Mouse (Mus musculus) left cerebral cortex, postnatal 10 days (tissue): ENCODE data around the gene Gm6588. TPM values are rescaled to one million over a fixed set of nuclear protein-coding genes. Genes with fewer than 3 reads are reported as not detected.

Experiments used
- DNase-seq, 2 experiments: peaks; one replicate each; pipeline ENCODE4 v3.0.0; 2021 to 2022; ENCODE audit warnings: low spot score in 2 of 2, mixed read lengths in 1 of 2; ENCODE audit errors: extremely low spot score in 1 of 2
- intact Hi-C: fragments of 180-260 bp; cut with DNase I; formaldehyde crosslinking; loops from one replicate; pipeline ENCODE4 v1.15.1; 2025
- total RNA-seq, 2 experiments: library from RNA; stranded (reverse); gene quantifications; 2 replicates each; pipeline ENCODE4 v1.2.3; 2021

Gm6588 gene
- total RNA-seq, 2 experiments from 2014 or later = not detected

DNA sequence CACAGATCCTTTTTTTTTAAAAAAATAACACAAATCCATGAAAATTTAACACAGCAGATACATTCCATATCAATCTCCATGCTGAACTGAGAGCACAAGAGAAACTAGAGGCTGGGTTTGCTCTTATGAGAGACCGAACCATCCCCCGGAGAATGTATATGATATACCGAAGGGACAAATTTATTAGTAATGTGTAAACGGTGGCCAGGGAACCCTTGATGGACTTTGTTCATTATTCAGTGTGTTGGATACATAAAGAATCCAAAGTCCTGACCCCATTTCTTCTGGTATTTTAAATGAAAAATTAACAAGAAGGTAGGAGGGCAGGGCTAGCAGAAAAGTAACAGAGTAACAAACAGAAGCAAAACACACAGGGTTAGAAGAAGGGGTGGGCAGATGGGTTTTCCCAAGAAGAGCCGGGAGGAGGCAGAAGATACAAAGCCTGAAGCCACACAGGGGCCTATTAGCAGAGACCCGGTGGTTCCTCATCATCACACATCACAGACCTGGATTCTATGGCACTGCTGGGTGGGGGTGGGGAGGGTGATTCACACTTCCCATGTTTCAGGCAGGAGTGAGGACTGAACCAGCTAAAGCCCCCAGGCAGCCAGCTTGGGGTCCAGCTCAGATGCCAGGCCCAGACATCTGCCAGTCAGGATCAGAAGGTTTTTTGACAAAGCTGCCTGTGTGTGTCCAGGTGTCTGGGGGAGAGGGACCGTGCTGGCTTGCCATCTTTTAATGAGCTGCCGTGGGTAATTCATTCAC, 50.9 kb downstream of the Gm6588 start:
- intact Hi-C loops = no loop called here
- no peak for DNase-seq

Other genes with a start within 250 kb of the Gm6588 start
- gene Cryba4, start 196.9 kb upstream of the Gm6588 start, total RNA-seq = 1 to 10 TPM in 1 of 2 experiments, under 1 TPM in 1; 0.67 to 1.5 TPM
- 10 to 100 TPM in 1 of 2 experiments, 1 to 10 TPM in 1; 10.0 to 12.1 TPM for gene Crybb1, start 193.6 kb upstream of the Gm6588 start, total RNA-seq
- gene Tpst2, start 172.7 kb upstream of the Gm6588 start, total RNA-seq = 10 to 100 TPM; 34.4 to 34.6 TPM
- 10 to 100 TPM; 33.0 to 34.9 TPM for gene Tfip11, start 123.1 kb upstream of the Gm6588 start, total RNA-seq
- 10 to 100 TPM; 27.9 to 30.0 TPM for gene Srrd, start 106.4 kb upstream of the Gm6588 start, total RNA-seq
- gene Hps4, start 106.3 kb upstream of the Gm6588 start, total RNA-seq = 10 to 100 TPM; 18.8 to 29.2 TPM
- gene Gm6583, start 93.4 kb upstream of the Gm6588 start, total RNA-seq = under 1 TPM in 1 of 2 experiments, not detected in 1; 0.15 TPM
- gene Asphd2, start 54.6 kb upstream of the Gm6588 start, total RNA-seq = 100 to 1,000 TPM; 154 to 161 TPM
- 100 to 1,000 TPM; 158 to 163 TPM for gene Sez6l, start 127.8 kb downstream of the Gm6588 start, total RNA-seq